Mouse (Mus musculus): ENCODE measurements around the gene Eprs.
A peak's percentile ranks its signal among the peaks of the same experiment; 100 is the strongest.

Eprs gene

DNA sequence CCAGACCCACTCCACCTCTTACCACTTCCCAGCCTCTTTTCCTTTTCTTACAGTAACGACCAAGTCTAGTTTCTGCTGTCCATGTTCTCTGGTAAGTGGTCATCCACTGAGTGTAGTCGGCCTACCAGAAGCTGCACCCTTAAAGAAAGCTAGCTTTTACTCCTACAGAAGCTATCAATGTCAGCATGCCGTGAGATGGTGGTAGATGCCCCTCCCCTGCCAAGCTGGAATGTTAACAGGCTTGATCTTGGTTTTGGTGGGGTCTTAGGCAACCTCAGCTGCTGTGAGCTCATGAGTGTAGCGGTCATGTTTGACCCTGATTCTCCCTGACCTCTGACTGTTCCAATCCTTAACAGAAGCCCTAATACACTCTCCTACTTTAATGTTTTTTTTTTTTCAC is 4.6 kb upstream of the Eprs start:
- DNase-seq (ENCODE audit: low spot score in 2 of 2) = no peak

DNA sequence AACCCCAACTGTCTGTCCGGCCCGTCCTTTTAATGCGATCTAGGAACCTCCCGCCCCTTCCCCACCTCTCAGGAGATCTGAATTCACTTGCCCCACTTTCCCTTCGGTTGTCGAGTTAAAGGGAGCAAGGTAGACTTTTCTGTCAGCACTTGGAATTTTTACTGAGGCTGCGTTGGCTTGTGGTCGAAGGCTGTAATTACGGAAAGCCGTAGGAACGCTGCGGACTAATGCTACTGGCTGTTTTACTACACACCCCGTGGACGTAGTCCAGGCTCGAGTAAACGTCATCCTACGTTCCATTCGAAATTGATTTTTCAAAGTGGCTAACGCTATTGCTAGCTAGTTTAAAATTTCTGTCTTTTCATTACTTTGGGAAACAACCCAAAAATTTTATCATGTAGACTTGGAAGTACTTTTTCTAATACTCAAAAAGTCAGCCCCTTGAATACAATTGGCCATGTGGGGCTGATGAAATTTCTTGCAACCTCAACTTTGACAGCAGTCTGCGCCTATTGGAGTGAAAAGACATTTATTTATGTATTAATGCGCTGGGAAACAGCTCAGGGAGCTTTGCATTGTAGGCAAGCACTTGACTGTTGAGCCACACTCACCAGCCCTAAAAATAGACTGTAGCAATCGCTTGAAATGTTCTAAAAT is 810 bp downstream of the Eprs start:
- DNase-seq (ENCODE audit: low spot score in 2 of 2) = peak; percentile 7 to 13

DNA sequence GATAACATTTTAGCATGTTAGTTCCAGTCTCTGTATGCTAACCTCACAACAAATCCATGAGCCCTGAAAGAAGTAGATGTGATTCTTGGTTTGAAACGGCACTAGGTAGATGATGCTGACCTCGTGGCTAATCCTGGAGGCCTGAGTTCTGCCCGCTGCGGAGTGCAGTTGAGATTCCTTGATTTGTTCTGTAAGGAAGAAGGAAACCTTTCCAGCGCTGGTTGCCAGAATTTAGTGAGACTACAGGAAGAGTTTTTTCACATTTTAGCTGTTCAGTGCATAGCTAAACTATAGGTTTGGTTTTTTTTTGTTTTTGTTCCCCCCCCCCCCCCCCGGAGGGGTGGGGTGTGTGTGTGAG is 1.3 kb downstream of the Eprs start:
- no peak for DNase-seq (ENCODE audit: low spot score in 2 of 2)

DNA sequence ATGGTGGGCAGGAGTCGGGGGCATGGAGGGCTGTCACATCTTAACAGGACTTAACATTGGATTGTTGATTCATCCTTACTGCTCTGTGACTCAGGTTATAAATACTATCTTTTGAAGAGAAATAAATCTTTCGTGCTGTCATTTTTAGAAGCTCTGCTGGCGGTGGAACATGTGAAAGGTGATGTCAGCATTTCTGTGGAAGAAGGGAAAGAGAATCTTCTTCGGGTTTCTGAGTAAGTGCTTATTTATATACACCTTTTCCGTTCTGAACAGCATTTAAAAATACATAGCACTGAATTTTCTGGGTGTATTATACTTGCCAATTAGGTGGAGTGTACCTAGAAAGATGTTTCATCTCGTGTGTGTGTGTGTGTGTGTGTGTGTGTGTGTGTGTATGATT is 4.5 kb downstream of the Eprs start:
- DNase-seq (ENCODE audit: low spot score in 2 of 2) = no peak

DNA sequence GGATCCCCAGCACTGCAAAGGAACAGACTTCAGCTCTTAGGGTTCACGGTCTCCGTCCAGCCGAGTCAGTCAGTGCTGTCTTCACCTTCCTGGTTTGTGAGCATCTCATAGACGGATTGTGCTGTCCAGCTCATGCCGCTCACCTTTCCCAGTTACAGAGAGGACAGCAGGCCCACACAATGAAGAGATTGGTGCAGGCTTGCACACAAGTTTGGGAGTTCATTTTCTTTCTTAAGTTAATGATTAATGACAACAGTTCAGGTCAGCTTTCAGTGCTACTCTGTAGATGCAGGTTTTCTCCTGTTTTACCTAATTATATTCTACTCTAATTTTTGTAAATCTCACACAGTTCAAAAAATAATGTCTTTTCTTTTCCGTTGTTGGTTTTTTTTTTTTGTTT is 7.1 kb downstream of the Eprs start:
- DNase-seq (ENCODE audit: low spot score in 2 of 2) = no peak

DNA sequence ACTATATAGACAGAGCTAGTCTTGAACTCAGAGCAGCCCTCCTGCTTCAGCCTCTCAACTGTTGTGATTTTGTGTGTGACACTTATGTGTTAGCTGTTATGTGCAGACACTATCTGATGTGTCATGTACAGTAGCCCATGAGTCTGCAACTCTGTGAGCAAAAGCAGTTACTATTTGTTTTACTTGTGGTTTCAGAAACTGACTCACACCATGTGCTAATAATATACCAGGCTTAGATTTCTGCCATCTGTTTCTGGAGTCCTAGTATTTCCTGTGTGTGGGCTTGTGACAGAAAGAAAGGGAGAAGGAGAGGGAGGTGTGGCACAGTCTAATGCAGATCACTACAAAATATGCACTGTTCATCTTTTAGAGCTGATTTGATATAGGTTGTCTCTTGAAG is 13.5 kb downstream of the Eprs start:
- no peak for DNase-seq (ENCODE audit: low spot score in 2 of 2)

DNA sequence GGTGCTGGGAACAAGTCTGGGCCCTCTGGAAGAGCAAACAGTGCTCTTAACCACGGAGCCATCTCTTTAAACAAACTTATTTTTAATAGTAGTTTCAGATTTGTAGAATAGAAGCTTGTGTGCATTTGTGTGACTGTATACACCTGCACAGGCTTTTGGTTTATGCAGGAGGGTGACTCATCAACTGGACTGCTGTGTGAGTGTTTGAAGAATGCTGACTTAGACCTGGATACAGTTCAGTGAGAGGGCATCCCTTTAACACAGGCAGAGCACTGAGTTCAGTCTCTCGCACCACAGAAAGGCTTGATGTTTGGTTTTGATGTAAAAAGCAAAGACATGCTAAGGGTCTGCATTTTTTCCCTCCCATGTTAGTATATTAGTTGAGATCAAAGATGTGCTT is 14.6 kb downstream of the Eprs start:
- DNase-seq (ENCODE audit: low spot score in 2 of 2) = no peak

DNA sequence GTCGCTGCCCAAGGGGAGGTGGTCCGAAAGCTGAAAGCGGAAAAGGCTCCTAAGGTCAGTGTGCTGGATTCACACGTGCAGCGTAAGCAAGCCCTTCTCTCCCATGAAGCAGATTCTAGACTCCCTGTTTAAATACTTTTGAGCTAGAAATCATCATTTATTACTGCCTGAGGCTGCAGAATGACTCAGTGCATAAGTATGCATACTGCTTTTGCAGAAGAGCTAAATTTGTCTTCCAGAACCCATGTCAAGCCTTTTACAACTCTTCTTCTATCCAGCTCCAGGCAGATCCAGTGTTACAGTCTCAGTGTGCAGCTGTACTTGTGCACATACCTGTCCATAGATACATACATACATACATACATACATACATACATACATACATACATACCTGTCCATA is 38.8 kb downstream of the Eprs start:
- DNase-seq (ENCODE audit: low spot score in 2 of 2) = no peak

DNA sequence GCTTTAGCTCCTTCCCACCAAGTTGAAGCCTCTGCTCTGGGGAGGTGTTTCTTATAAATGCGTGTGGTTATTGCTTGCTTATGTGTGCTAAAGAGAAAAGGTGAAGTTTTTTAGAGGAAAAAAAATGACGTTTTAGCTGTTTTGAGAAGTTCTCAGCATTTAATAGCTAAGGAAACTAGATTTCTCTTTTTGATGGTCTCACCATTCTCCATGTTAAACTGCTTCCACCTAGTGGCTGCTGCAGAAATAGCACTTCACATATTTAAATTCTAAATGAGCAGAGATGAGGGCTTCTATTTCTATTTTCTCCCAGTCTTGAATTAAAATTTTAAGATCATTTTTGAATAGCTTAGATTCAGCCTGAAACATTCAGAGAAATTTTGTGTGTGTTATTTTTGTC is 41.2 kb downstream of the Eprs start:
- DNase-seq (ENCODE audit: low spot score in 2 of 2) = peak in 1 of 2 experiments; percentile 13

DNA sequence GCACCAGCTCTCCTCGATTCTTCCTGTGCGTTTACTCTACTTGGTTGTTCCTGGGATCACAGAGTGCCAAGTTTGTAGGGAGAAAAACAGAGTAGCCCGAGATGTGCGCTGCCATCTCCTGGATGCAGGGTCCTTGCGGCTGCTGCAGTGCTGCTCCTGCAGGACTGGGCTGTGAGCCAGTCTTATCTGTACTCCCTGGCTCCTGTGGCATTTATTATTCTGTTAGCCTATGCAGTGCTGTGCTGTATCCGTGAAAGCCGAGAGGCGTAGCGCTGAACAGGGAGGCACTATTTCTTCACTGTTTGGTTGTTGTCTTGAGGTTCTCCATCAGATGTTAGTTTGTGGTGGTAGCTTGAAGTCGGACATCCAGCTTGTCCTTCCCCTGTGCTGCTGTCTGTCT is 43.1 kb downstream of the Eprs start:
- no peak for DNase-seq (ENCODE audit: low spot score in 2 of 2)

DNA sequence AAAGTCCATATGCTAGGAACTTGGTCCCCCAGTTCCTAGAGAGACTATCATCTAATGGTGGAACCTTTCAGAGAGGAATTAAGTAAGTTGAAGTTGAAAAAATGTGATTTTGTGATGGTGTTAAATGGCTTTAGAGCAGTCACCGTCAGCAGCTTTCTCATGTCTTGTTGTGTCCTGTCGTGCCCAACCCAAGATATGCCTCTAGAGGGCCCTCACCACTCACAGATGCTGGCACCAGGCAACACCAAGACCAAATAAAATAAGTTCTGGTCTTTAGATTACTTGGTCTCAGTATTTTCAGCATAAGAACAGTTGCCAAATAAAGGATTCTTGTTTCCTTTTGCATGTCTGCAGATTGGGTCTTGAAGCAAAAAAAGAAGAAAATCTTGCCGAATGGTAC is 47.0 kb downstream of the Eprs start:
- DNase-seq (ENCODE audit: low spot score in 2 of 2) = no peak

DNA sequence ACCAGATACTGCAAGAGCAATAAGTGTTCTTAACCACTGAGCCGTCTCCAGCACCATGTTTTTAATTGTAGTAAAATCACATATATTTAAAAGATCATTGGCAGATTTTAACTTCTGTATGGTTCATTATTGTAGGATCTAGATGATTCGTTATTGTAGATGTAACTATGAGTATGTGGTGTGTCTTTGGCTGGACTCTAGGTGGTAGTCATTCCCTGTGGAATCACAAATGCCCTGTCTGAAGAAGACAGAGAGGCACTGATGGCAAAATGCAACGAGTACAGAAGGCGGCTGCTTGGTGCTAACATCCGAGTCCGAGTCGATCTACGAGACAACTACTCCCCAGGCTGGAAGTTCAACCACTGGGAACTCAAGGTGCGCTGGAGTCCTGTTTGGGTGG is 55.2 kb downstream of the Eprs start:
- no peak for DNase-seq (ENCODE audit: low spot score in 2 of 2)

DNA sequence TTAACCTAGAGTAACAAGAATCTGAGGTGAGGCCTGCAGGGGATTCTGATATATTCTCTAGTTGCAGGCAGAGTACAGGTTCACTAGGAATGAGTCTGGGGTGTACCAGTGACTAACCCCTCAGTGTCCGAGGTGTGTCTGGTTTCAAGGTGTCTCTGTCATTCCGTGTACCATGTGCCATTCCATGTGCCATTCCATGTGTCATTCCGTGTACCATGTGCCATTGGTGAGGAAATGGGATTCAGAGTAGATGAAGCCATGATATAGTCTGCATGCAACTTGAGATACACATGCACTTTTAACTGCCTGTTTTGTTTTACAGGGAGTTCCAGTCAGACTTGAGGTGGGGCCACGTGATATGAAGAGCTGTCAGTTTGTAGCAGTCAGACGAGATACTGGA is 57.0 kb downstream of the Eprs start:
- no peak for DNase-seq (ENCODE audit: low spot score in 2 of 2)

DNA sequence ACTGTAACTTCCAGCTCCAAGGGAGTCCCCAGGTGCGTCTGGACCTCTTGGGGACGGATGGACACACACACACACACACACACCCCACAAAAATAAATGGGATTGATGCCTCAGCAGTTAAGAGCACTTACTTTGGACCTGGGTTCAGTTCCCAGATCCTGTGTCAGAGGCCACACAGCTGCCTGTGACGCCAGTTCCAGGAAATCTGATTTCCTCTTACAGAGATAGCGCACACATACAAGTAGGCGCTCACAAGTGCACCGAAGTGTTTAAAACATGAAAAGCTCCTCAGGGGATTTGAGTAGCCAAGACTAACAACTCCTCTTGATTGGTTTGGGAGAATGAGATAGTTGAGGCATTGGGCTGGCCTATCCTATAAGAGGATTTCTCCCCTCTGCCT is 57.9 kb downstream of the Eprs start:
- DNase-seq (ENCODE audit: low spot score in 2 of 2) = no peak

DNA sequence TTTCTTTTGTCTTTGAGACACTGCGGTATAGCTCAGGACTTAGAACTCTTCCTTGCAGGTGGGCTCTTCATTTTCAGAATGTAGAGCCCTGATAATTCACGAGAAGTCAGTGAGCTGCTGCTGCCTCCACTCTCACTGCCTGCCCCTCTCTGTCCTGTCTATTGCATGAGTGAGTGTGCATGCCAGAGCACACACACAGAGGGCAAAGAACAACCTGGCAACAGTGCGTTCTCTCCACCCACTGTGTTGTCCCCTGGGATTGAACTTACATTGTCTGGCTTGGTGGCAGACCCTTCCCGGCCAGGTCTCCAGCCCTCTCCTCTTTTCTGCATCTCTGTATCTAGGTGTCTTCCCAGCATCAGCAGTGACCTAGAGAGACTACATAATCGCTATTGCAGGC is 63.7 kb downstream of the Eprs start:
- no peak for DNase-seq (ENCODE audit: low spot score in 2 of 2)

DNA sequence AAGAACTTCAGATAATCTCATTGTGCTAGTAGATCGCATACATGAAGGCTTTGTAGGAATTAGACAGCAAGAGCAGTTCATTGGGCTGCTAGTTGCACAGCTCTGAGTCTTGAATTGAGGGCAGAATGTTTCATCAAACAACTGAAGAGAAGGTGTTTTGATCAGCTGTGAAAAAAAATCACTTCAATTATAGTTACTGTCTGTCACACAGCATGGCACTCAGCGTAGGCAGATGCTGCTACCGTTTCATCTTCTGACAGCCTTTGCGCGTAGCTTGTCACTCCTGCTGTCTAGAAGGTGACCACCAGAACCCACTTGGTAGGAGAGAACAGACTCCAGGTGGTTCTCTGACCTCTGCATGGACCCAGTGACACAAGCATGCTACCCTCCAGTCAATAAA is 67.6 kb downstream of the Eprs start:
- DNase-seq (ENCODE audit: low spot score in 2 of 2) = no peak

DNA sequence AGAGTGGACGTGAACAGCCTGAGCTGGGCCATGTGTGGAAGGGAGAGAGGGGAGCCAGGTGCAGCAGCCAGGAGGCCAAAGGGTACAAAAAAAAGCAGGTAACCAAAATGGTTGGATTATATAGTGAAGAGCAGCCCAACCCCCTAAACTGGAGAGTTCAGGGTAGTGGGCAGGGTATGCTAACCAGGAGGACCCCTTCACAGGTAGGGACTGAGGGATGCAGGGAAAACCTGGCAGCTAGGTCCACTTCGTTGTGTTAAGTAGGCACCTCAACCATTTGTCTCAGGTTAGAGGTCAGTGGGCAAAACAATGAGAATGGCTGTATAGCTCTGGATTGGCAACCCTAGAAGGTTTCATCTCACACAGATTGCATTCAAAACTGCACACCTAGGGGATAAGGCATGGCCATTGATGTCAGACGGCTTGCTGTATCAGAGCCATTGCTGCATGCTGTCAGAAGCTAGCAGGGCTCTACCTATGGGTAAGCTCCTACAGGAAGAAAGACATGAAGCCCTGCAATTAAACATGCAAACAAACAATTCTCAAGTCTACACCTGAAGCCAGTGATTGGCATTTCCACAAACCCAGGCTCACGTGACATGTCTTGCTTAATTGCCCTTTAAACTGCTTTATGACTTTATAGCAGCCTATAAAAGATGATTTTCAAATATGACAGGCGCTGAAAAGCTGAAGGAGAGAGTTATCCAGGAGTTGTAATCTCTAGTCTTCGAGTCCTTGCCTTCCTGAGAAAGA is 68.6 kb downstream of the Eprs start:
- no peak for DNase-seq (ENCODE audit: low spot score in 2 of 2)

DNA sequence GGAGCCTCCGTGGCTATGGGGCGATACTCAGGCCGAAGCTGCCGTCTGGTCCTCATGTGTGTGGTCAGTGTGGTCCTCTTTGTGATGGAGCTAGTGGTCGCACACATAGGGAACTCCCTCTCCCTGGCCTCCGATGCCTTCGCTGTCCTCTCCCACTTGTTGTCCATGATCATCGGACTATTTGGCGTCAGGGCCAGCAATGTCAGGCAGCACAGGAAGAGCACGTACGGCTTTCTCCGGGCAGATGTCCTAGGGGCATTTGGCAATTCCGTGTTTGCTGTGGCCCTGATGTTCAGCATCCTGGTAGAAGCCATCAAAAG is 69.1 kb downstream of the Eprs start:
- no peak for DNase-seq (ENCODE audit: low spot score in 2 of 2)

DNA sequence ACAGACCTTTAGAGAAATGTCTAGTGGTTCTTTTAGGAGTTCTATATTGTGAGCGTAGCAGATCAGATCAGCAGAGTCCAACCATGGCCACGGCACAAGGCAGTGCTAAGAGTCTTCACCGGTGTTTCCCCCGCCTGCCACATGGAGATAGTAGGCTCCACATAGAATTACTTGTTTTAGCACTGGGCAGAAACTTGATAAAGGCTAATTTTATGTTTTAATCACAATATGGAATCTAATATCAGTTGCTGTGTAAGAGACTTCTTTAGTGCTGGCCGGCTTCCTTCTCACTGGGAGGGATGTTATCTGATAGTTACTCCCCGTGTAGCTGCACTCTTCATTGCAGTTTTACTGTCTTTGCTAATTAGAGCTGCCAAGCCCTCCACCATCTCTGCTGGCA is 70.3 kb downstream of the Eprs start:
- no peak for DNase-seq (ENCODE audit: low spot score in 2 of 2)

DNA sequence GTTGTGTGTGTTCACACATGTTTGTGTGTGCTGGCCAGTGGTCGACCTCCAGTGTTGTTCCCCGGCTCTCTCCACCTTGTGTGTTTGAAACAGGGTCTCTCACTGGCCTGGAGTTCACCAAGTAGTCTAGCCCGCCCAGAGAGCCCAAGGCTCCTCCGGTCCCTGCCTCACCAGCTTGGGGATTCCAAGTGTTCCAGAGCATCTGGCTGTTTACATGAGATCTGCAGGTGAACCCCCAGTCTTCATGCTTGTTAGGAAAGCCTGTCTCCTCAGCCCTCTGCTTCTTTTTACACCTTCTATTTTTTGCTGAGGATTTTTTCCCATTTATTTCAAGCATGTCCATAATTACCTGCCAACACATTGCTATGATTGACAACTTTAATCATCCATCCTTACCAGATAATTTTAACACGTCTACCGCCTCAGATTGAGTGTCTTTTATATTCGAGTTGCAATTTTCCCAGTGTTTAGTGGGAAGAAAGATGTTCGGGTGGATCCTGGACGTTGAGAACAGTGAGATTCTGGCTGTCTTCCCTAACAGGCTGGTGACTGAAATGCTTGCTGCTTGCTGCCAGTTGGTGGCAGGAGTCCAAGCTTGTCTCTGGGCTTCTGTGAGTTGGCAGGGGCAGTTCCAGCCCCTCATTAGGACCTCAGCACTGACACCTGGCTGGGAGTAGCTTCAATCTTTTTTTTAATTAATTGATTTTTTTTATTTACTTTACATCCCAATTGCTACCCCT is 76.2 kb downstream of the Eprs start:
- DNase-seq (ENCODE audit: low spot score in 2 of 2) = peak; percentile 39 to 49

DNA sequence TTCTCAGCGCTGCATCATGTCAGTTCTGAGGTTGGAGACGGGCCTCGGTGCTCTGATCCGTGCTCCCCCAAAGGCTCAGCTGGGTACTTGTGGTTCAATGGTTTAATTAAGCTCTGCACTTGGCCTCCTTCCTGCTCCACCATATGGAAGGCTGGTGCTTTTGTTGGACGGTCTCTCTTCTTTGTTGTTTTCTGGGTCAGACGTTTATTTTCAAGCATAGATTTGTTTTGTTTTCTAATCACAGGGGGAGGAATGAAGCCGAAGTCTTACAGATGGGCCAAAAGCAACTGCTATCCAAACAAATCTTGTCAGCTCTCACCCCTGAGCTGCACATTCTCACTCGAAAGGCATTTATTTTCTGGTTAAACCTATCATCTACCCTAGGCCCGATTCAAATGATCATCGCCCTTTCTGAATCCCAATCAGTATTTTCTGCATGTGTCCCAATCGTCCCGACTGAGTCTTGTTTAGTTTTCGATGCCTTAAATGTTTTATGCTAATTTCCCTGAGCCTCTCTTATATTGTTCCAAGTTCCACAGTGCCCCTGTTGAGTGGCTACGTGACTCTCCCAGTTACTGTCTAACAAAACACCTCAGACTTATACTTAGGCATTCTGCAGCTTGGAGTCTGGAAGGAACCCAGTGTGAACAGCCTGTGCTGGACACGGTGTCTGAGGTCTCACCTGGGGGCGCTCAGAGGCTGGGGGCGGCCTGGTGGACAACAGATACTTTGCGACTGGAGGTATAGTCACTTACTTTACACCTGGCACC is 79.0 kb downstream of the Eprs start:
- no peak for DNase-seq (ENCODE audit: low spot score in 2 of 2)

DNA sequence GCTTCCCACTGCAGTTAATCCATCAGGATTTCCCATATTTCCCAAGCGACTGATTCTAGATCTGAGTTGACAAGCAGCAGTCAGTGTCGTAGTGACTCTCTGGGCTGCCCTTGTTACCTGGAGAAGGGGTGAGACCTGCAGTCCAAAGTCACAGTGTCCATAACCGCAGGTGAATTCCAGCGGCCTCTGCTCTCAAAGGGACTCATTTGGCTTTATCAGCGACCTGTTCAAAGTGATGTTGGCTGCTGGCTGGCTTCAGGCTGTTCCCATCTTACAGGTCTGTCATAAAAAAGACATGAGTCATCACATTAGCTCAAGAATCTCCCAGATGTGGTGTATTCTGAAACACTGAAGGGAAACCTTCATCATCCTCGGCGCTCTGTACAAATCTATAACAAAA is 86.1 kb downstream of the Eprs start:
- DNase-seq (ENCODE audit: low spot score in 2 of 2) = no peak

DNA sequence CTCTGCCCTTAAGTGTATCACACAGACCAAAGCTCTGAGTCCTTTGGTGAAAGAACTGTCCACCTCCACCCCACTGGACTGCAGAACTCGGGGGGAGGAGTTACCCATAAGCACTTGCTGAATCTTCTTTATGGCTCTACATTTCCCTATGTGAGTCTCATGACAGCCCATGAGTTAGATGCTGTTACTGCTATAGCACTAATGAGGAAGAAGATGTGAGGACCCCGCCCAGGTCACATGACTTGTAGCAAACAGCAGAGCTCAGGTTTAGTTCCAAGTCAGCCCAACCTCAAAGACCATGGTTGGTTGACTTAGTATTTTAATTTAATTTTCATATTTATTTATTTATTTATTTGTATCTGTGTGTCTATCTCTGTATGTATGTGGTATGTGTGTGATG is 86.9 kb downstream of the Eprs start:
- no peak for DNase-seq (ENCODE audit: low spot score in 2 of 2)
